Mouse (Mus musculus): ENCODE data around the gene Gm49394.

The Gm49394 gene

DNA sequence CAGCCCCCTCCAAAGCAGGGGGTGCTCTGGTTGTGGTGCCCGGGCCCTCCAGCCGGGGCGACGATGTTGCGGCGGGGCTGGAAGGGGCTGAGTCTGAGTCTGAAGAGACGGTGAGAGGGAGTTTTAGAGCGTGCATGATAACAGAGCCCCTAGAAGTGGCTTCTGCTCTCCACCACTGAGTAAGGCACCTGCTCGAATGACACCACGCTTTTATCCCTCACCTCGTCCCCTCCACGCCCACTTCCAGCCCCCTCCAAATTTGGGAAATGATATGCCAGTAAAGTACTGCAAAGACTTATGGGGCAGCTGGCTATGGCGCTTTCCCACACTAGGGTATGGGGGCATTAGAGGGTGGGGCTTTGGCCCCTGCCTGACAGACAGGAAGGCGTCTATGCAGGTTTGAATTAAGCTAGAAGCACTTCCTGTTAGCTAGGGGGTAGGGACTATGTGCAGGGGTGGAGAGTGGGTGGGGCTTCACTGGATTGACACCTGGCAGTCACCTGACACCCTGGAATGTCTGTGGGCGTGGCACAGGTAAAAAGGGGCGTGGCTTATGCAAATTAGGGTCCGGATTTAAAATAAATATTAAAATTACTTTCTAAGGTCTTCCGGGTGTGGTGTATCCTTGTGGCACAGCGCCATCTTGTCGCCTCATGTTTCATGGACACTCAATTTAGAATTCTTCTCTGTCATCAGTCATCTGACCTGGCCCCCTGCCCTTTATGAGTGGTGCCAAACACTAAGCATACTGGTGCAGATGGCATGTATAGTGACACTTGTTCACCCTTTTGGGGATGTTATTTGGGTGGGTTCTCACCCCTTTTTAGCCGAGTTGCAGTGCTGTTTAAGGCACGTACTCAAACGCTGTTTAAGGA is at the start of gene Gm49394:
Gene Gm49394 (minus strand): TSS at position 192 of the 875 bp plus-strand sequence.
- peak; percentile 16 for DNase-seq (ENCODE audit: low read depth, low spot score)

- peak; percentile 61 for DNase-seq (ENCODE audit: low read depth, low spot score)
Measured at GRCm38 (mm10) chr7:142714783-142715498, 45.2 kb upstream of the Gm49394 start.

DNA sequence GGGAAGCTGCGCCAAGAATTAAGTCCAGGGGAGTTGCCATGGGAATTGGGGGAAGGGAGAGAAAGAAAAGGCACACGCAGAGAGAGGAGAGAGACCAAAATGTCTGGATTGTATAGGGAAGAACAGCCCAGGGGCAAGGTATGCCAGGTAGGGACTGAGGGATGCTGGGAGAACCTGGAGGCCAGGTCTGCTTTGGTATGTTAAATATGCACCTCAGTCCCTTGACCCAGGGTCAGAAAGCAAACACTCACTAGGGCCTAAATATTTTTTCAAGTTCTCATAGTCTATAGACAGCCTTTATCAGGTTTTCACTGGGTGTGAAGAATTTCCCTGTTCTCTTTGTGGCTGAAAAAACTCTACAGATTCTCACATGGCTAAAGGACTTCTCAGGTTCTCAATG is 37.1 kb upstream of the Gm49394 start:
- DNase-seq (ENCODE audit: low read depth, low spot score): no peak

GRCm38 (mm10) chr7:142699334-142699860 is 29.7 kb upstream of the Gm49394 start:
- DNase-seq (ENCODE audit: low read depth, low spot score): no peak

- no peak for DNase-seq (ENCODE audit: low read depth, low spot score)
Measured at GRCm38 (mm10) chr7:142678611-142679010, 8.9 kb upstream of the Gm49394 start.

GRCm38 (mm10) chr7:142675644-142676043 is 5.9 kb upstream of the Gm49394 start:
- peak; percentile 56 for DNase-seq (ENCODE audit: low read depth, low spot score)

- DNase-seq (ENCODE audit: low read depth, low spot score): no peak
Measured at GRCm38 (mm10) chr7:142675141-142675540, 5.4 kb upstream of the Gm49394 start.

GRCm38 (mm10) chr7:142672120-142672519 is 2.4 kb upstream of the Gm49394 start:
- DNase-seq (ENCODE audit: low read depth, low spot score): peak; percentile 62

DNA sequence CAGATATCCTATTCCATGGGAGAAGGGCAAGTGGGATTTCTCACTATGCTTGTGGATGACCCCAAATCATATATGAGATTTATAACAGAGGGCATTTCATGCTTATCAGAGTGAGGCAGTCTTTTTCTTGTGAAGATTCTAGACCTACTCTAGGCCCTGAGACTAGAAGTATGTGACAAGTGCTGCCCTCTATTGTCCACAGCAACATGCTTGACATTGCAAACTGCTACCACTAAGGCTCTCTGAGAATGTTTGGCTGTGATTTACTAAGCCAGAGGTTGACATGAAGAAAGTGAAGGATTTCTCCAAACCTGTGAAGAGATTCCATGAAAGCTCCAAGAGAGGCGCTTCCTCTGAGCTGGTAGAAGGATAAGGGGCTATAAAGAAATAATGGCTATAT is 1.3 kb upstream of the Gm49394 start:
- peak; percentile 14 for DNase-seq (ENCODE audit: low read depth, low spot score)

- DNase-seq (ENCODE audit: low read depth, low spot score): no peak
Measured at GRCm38 (mm10) chr7:142668328-142668727, 1.4 kb downstream of the Gm49394 start.

DNA sequence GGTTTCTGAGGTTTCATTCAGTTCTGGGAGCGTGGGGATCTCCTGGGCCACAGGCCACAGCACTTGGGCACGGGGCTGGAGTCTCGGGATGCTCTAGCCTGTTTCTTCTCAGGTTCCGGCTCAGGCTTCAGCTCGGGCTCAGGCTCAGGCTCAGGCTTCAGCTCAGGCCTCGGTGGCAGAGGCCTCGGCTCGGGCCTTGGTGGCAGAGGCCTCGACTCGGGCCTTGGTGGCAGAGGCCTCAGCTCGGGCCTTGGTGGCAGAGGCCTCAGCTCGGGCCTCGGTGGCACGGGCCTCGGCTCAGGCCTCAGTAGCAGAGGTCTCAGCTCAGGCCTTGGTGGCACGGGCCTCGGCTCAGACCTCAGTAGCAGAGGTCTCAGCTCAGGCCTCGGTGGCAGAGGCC is 2.2 kb downstream of the Gm49394 start:
- DNase-seq (ENCODE audit: low read depth, low spot score): no peak

- DNase-seq (ENCODE audit: low read depth, low spot score): no peak
Measured at GRCm38 (mm10) chr7:142666659-142667058, 3.1 kb downstream of the Gm49394 start, which contains the start of gene Igf2. TSS of gene Igf2 (minus strand) at chr7:142666816.

DNA sequence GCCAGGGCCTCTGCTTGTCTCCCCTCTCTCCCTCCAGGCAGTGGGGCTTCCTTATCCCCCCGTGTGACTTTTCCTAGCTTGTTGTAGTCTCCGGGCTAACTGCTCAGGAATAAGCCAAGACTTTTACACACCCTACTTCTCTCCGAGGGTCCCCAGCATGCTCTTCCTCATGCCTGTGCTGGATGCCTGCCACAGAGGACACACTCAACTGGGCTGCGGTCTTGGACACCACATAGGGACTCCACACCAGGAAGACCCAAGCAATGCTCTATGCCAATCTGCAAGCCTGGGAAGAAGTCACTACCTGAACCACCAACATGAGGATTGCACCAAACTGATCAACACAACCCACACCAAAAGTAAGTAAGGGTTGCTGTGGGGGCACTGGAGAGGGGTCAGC is 3.6 kb downstream of the Gm49394 start:
- no peak for DNase-seq (ENCODE audit: low read depth, low spot score)

DNA sequence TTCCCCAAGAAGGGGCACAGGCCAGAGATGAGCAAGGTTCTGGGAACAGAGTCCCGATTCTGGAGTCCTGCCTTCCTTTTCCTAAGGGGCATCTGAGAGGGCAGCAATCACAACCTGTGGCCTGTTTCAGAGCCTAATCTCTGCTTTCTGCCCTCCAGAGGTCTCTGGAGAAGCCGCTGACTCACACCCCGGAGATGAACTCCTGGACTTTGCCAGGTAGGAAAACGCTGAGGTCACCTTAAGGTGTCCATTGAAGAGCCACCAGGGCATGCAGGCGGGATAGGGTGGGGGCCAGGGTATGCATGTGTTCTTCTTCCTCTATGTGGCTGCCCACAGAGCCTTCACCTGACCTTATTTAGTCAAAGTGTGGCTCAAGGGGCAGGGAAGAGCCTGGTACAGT is 4.4 kb downstream of the Gm49394 start:
- no peak for DNase-seq (ENCODE audit: low read depth, low spot score)

DNA sequence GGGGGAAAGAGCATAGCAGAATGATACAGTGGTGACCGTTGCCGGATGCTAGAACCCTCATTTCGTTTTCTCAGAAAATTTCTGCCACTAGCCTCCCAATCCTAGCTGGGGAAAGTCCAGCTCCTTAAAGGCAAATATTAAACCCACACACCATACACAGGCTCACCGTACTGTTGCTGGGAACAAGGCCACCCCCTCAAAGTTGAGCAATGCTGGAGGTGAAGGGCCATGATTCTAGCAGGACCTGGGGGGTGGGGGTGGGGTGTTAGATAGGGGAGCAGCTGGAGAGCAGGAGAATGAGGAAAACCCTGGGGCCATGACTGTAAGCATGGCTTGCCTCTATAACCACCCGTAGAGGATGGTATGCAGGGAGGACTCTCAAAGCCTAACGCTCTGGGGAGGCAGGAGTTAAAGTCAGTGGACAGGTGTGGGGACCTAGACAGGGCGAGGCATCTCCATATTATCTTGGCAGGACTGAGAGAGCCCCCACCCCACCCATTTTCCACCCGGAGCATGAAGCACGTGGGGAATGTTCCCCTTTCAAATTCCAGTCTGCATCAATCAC is 5.2 kb downstream of the Gm49394 start:
- DNase-seq (ENCODE audit: low read depth, low spot score): no peak

- no peak for DNase-seq (ENCODE audit: low read depth, low spot score)
Measured at GRCm38 (mm10) chr7:142663931-142664421, 5.8 kb downstream of the Gm49394 start.

GRCm38 (mm10) chr7:142663151-142663550 is 6.6 kb downstream of the Gm49394 start:
- DNase-seq (ENCODE audit: low read depth, low spot score): no peak

GRCm38 (mm10) chr7:142661811-142662210 is 7.9 kb downstream of the Gm49394 start:
- no peak for DNase-seq (ENCODE audit: low read depth, low spot score)

GRCm38 (mm10) chr7:142661046-142661445 is 8.7 kb downstream of the Gm49394 start:
- no peak for DNase-seq (ENCODE audit: low read depth, low spot score)

DNA sequence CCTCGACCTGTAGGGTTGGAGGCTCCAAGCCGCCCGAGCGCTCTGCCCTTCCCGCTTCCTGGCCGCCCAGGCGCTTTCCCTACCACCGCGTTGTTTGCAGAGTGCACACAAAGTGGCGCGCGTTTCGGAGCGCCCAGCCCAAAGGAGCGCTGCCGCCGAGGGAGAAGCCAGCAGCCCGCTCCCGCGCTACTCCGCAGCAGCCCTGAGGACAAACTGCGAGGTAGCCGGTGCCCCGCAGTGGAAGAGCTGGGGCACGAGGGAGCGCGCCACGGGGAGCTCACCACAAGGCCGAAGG is 9.1 kb downstream of the Gm49394 start:
- DNase-seq (ENCODE audit: low read depth, low spot score): no peak

DNA sequence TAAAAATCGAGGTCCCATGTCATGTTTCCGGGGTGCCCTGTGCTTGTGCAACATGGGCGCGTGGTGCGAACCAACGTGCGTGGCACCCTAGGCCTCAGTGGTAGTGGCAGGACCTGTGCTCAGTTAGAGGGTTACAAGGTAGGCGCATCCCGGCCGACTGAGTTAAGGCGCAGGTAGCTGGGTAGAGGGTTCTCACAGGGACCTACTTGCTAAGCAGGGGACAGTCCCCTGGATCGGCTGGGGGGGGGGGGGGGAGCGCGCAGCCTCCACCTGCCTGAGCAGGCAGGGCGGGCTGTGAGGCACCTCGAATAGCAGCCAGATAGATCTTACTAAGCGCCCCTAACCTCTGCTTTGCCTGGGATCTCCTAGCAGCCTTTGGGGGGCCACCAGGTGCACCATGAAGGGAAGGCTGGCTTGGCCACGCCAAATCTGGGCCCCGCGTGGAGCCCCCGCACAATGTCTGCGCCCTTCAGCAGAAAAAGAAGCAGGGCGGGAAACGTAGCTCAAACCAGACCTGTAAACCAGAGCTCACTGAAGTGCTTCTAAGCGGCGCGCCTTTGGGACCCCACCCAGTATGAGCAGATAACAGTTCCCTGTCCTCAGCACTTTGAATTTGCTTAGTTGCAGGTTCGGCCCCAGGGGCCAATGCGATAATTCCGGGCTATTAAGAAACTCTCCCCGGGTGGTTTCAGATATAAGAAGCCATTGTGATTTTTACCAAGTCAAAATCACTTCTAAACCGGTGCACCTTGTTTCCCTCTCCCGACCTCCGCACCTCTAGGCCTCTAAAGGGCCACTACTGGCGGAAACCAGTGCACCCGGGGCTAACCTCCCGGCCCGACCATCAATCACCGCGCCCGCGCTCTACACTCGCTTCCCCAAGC is 9.7 kb downstream of the Gm49394 start:
- peak; percentile 19 for DNase-seq (ENCODE audit: low read depth, low spot score)
